Mouse (Mus musculus): ENCODE results near the gene Gm42372.

Gene Gm42372

GRCm38 (mm10) chr7:16959539-16960187 is 23.2 kb upstream of the Gm42372 start, which contains the start of gene Pnmal1:
Gene Pnmal1, plus strand, starts transcription at chr7:16959679.
- DNase-seq (ENCODE audit: low spot score in 2 of 2) = no peak

GRCm38 (mm10) chr7:16961678-16962077 is 21.2 kb upstream of the Gm42372 start:
- no peak for DNase-seq (ENCODE audit: low spot score in 2 of 2)

GRCm38 (mm10) chr7:16968414-16968813 is 14.5 kb upstream of the Gm42372 start:
- DNase-seq (ENCODE audit: low spot score in 2 of 2) = no peak

GRCm38 (mm10) chr7:16971160-16971559 is 11.7 kb upstream of the Gm42372 start:
- no peak for DNase-seq (ENCODE audit: low spot score in 2 of 2)

- no peak for DNase-seq (ENCODE audit: low spot score in 2 of 2)
Observed at GRCm38 (mm10) chr7:16974018-16974417, 8.9 kb upstream of the Gm42372 start.

- no peak for DNase-seq (ENCODE audit: low spot score in 2 of 2)
Observed at GRCm38 (mm10) chr7:16976298-16976697, 6.6 kb upstream of the Gm42372 start.

GRCm38 (mm10) chr7:16978173-16978572 is 4.7 kb upstream of the Gm42372 start:
- DNase-seq (ENCODE audit: low spot score in 2 of 2) = no peak

GRCm38 (mm10) chr7:16978593-16978992 is 4.3 kb upstream of the Gm42372 start:
- DNase-seq (ENCODE audit: low spot score in 2 of 2) = no peak

GRCm38 (mm10) chr7:16980348-16980747 is 2.5 kb upstream of the Gm42372 start:
- peak; percentile 74 to 84 for DNase-seq (ENCODE audit: low spot score in 2 of 2)

GRCm38 (mm10) chr7:16987541-16988149 is 4.8 kb downstream of the Gm42372 start:
- DNase-seq (ENCODE audit: low spot score in 2 of 2) = no peak

GRCm38 (mm10) chr7:16988405-16988804 is 5.5 kb downstream of the Gm42372 start:
- no peak for DNase-seq (ENCODE audit: low spot score in 2 of 2)

- peak in 1 of 2 experiments; percentile 33 for DNase-seq (ENCODE audit: low spot score in 2 of 2)
Observed at GRCm38 (mm10) chr7:16990006-16990744, 7.3 kb downstream of the Gm42372 start.

- no peak for DNase-seq (ENCODE audit: low spot score in 2 of 2)
Observed at GRCm38 (mm10) chr7:16991681-16992450, 9.0 kb downstream of the Gm42372 start.

- no peak for DNase-seq (ENCODE audit: low spot score in 2 of 2)
Observed at GRCm38 (mm10) chr7:16992451-16992807, 9.5 kb downstream of the Gm42372 start, which contains the start of gene Ccdc8. Gene Ccdc8, plus strand, starts transcription at chr7:16992708.

GRCm38 (mm10) chr7:16993651-16994399 is 10.9 kb downstream of the Gm42372 start:
- no peak for DNase-seq (ENCODE audit: low spot score in 2 of 2)

- no peak for DNase-seq (ENCODE audit: low spot score in 2 of 2)
Observed at GRCm38 (mm10) chr7:16994400-16994799, 11.5 kb downstream of the Gm42372 start.

- DNase-seq (ENCODE audit: low spot score in 2 of 2) = no peak
Observed at GRCm38 (mm10) chr7:16995345-16995744, 12.5 kb downstream of the Gm42372 start.

GRCm38 (mm10) chr7:16999233-16999632 is 16.3 kb downstream of the Gm42372 start:
- no peak for DNase-seq (ENCODE audit: low spot score in 2 of 2)

- peak; percentile 70 to 92 for DNase-seq (ENCODE audit: low spot score in 2 of 2)
Observed at GRCm38 (mm10) chr7:16999650-17000049, 16.8 kb downstream of the Gm42372 start.

GRCm38 (mm10) chr7:17002375-17003195 is 19.7 kb downstream of the Gm42372 start:
- DNase-seq (ENCODE audit: low spot score in 2 of 2) = peak; percentile 75 to 89

Data from thymus, postnatal 10 days (tissue).